Mouse (Mus musculus) liver, embryonic 16.5 days (tissue): ENCODE measurements around the gene Gm17949. TPM values are rescaled to one million over a fixed set of nuclear protein-coding genes. Genes with fewer than 3 reads are reported as not detected.

ENCODE experiments used
- ATAC-seq: fragments of 200-750 bp; cut with Nextera tagmentation; 2 replicates; pipeline ENCODE4 v1.8.0; 2017; ENCODE audit warnings: low read depth, mild to moderate bottlenecking, moderate number of reproducible peaks, moderate library complexity
- H3K27ac ChIP-seq: fragments of 300-500 bp; sonication (generic); 2 replicates; pipeline ENCODE4 v1.5.1; 2014; ENCODE audit warnings: mild to moderate bottlenecking, low read length
- H3K27me3 ChIP-seq: fragments of 300-500 bp; sonication (generic); 2 replicates; pipeline ENCODE4 v1.6.1; 2014; ENCODE audit warnings: low read depth, low read length, mixed read lengths; ENCODE audit not compliant: control insufficient read depth, insufficient read depth
- H3K36me3 ChIP-seq: fragments of 300-500 bp; sonication (generic); 2 replicates; pipeline ENCODE4 v1.6.1; 2014; ENCODE audit warnings: mild to moderate bottlenecking; ENCODE audit not compliant: control insufficient read depth, insufficient read depth
- H3K4me1 ChIP-seq: fragments of 300-500 bp; sonication (generic); 2 replicates; pipeline ENCODE4 v1.6.1; 2014; ENCODE audit warnings: low read depth, low read length, mixed read lengths; ENCODE audit not compliant: control insufficient read depth
- H3K4me2 ChIP-seq: fragments of 300-500 bp; sonication (generic); 2 replicates; pipeline ENCODE4 v1.6.1; 2014; ENCODE audit warnings: low read depth, low read length, mixed read lengths
- H3K4me3 ChIP-seq: fragments of 300-500 bp; sonication (generic); 2 replicates; pipeline ENCODE4 v1.5.1; 2014; ENCODE audit warnings: low read depth, mild to moderate bottlenecking, low read length
- H3K9ac ChIP-seq: fragments of 300-500 bp; sonication (generic); 2 replicates; pipeline ENCODE4 v1.6.1; 2014; ENCODE audit warnings: low read depth, low read length
- H3K9me3 ChIP-seq: fragments of 300-500 bp; sonication (generic); replicated peaks from 2 replicates; pipeline ENCODE4 v1.6.1; 2016; ENCODE audit warnings: low read length; ENCODE audit not compliant: control insufficient read depth
- WGBS: fragments of 180-500 bp; shearing (Covaris S2); extraction: QIAGEN DNeasy Blood & Tissue Kit; methylation state at CpG from one replicate; pipeline ENCODE4 v1.1.7; 2014; ENCODE audit not compliant: insufficient replicate concordance; 5-methylcytosine and 5-hydroxymethylcytosine counted together
- polyA plus RNA-seq: library from polyadenylated mRNA; unstranded; fragments of >200 nt; fragmentation: Nextera tagmentation; extraction: Ambion mirVana; gene quantifications from 2 replicates; pipeline ENCODE4 v1.2.1, GENCODE M21; 2015

Gm17949 gene
- polyA plus RNA-seq, 1 experiment from 2014 or later: 0.21 TPM

- Histone ChIP-seq H3K27me3 (no peaks in the 10 kb centered on the region), H3K27ac (no peak overlapping the region), H3K9ac (no peak overlapping the region), H3K4me3 (no peak overlapping the region), H3K4me1 (no peaks in the 10 kb centered on the region), H3K4me2 (no peak overlapping the region), H3K36me3 (no peaks in the 10 kb centered on the region), H3K9me3 (no peaks in the 10 kb centered on the region)
- WGBS: 45% methylated on average over 3 of the region's 3 CpGs
- no peak for ATAC-seq
These were observed 35.9 kb upstream of the Gm17949 start for GRCm38 (mm10) chr17:56975391-56975790.

GRCm38 (mm10) chr17:56976531-56977390 is 34.5 kb upstream of the Gm17949 start:
- Histone ChIP-seq H3K9ac (no peak overlapping the region), H3K4me3 (no peak overlapping the region), H3K27ac (no peak overlapping the region), H3K27me3 (no peaks in the 10 kb centered on the region), H3K36me3 (no peaks in the 10 kb centered on the region), H3K4me1 (no peaks in the 10 kb centered on the region), H3K4me2 (no peak overlapping the region), H3K9me3 (no peaks in the 10 kb centered on the region)
- WGBS: 56% methylated on average over 8 of the region's 8 CpGs
- ATAC-seq: no peak

GRCm38 (mm10) chr17:56979524-56979923 is 31.7 kb upstream of the Gm17949 start:
- no peak overlapping the region for H3K4me3 ChIP-seq
- no peaks in the 10 kb centered on the region for H3K9me3 ChIP-seq
- ATAC-seq: no peak
- no peaks in the 10 kb centered on the region for H3K4me1 ChIP-seq
- H3K9ac ChIP-seq: no peak overlapping the region
- no peak overlapping the region for H3K27ac ChIP-seq
- H3K27me3 ChIP-seq: no peaks in the 10 kb centered on the region
- H3K36me3 ChIP-seq: no peaks in the 10 kb centered on the region
- no peak overlapping the region for H3K4me2 ChIP-seq
- 22% methylated on average over 7 of the region's 8 CpGs for WGBS

- 58% methylated on average over 7 of the region's 7 CpGs for WGBS
- H3K27me3 ChIP-seq: no peaks in the 10 kb centered on the region
- H3K4me1 ChIP-seq: no peaks in the 10 kb centered on the region
- H3K27ac ChIP-seq: no peak overlapping the region
- no peak overlapping the region for H3K4me2 ChIP-seq
- no peaks in the 10 kb centered on the region for H3K9me3 ChIP-seq
- no peak overlapping the region for H3K9ac ChIP-seq
- H3K36me3 ChIP-seq: no peaks in the 10 kb centered on the region
- no peak overlapping the region for H3K4me3 ChIP-seq
- ATAC-seq: no peak
These were observed 30.2 kb upstream of the Gm17949 start for GRCm38 (mm10) chr17:56981049-56981448.

- Histone ChIP-seq H3K9me3 (no peaks in the 10 kb centered on the region), H3K27me3 (no peaks in the 10 kb centered on the region), H3K36me3 (no peaks in the 10 kb centered on the region), H3K4me1 (no peaks in the 10 kb centered on the region), H3K4me3 (no peak within 1 kb of the TSS), H3K9ac (no peak within 1 kb of the TSS), H3K4me2 (no peak within 1 kb of the TSS), H3K27ac (no peak within 1 kb of the TSS)
- ATAC-seq: no peak
- 74% methylated on average over 5 of the region's 5 CpGs for WGBS
These were observed 29.3 kb upstream of the Gm17949 start, which contains the start of gene Acer1 for GRCm38 (mm10) chr17:56982013-56982412. Gene Acer1, minus strand, starts transcription at chr17:56982126.

- ATAC-seq: no peak
- Histone ChIP-seq H3K4me3 (no peak overlapping the region), H3K36me3 (no peaks in the 10 kb centered on the region), H3K4me2 (no peak overlapping the region), H3K9me3 (no peaks in the 10 kb centered on the region), H3K9ac (no peak overlapping the region), H3K27ac (no peak overlapping the region), H3K4me1 (peaks cover 5% of the 10 kb centered on the region), H3K27me3 (no peaks in the 10 kb centered on the region)
- WGBS: 67% methylated on average over 9 of the region's 9 CpGs
These were observed 26.4 kb upstream of the Gm17949 start for GRCm38 (mm10) chr17:56984886-56985285.

GRCm38 (mm10) chr17:56985656-56986055 is 25.6 kb upstream of the Gm17949 start:
- peaks cover 8% of the 10 kb centered on the region for H3K4me1 ChIP-seq
- H3K27ac ChIP-seq: no peak overlapping the region
- WGBS: 61% methylated on average over 3 of the region's 3 CpGs
- H3K4me2 ChIP-seq: no peak overlapping the region
- no peak overlapping the region for H3K4me3 ChIP-seq
- no peak for ATAC-seq
- H3K27me3 ChIP-seq: no peaks in the 10 kb centered on the region
- no peaks in the 10 kb centered on the region for H3K9me3 ChIP-seq
- H3K9ac ChIP-seq: no peak overlapping the region
- H3K36me3 ChIP-seq: no peaks in the 10 kb centered on the region

- H3K36me3 ChIP-seq: no peaks in the 10 kb centered on the region
These were observed 25.0 kb upstream of the Gm17949 start for GRCm38 (mm10) chr17:56986105-56986805.

GRCm38 (mm10) chr17:56988441-56988840 is 22.8 kb upstream of the Gm17949 start:
- ATAC-seq: no peak
- H3K27me3 ChIP-seq: no peaks in the 10 kb centered on the region
- H3K4me2 ChIP-seq: no peak overlapping the region
- H3K27ac ChIP-seq: no peak overlapping the region
- WGBS: 73% methylated on average over 7 of the region's 7 CpGs
- H3K4me3 ChIP-seq: no peak overlapping the region
- H3K36me3 ChIP-seq: peaks cover 8% of the 10 kb centered on the region
- H3K9me3 ChIP-seq: no peaks in the 10 kb centered on the region
- no peak overlapping the region for H3K9ac ChIP-seq
- peaks cover 15% of the 10 kb centered on the region for H3K4me1 ChIP-seq

More at GRCm38 (mm10) chr17:56986105-56986805, 25.0 kb upstream of the Gm17949 start:
- peaks cover 14% of the 10 kb centered on the region for H3K4me1 ChIP-seq
- no peak overlapping the region for H3K4me2 ChIP-seq
- H3K9me3 ChIP-seq: no peaks in the 10 kb centered on the region
- no peak overlapping the region for H3K4me3 ChIP-seq
- no peaks in the 10 kb centered on the region for H3K27me3 ChIP-seq
- no peak overlapping the region for H3K27ac ChIP-seq
- no peak for ATAC-seq
- WGBS: 74% methylated on average over 3 of the region's 3 CpGs
- no peak overlapping the region for H3K9ac ChIP-seq
